Mouse (Mus musculus): ENCODE results near the gene Gm4027.
"Not testable (repeated sequence)": the region's sequence is repeated elsewhere in the genome, so short reads cannot be mapped to it uniquely, and the experiment has no call there.

Gm4027 gene

DNA sequence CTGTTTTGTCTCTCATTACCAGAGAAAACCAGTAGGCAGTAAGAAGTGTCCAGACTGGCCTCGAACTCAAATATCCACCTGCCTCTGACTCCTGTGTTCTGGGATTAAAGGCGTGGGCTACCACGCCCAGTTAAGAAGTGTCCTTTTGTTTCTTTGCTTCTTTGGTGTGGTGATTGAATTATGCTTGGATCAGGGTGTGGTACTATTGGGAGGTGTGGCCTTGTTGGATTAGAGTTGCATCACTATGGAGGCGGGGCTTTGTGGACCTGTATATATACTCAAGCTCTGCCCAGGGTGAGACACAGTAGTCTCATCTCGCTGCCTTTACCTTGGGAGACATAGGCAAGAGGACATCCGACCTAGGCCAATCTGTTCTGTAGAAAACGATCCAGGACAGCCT, at the start of gene Gm4027:
Gm4027 (plus strand) TSS at position 301 of the 400 bp plus-strand sequence.
- DNase-seq (ENCODE audit: low spot score in 2 of 2): not testable (repeated sequence)

DNA sequence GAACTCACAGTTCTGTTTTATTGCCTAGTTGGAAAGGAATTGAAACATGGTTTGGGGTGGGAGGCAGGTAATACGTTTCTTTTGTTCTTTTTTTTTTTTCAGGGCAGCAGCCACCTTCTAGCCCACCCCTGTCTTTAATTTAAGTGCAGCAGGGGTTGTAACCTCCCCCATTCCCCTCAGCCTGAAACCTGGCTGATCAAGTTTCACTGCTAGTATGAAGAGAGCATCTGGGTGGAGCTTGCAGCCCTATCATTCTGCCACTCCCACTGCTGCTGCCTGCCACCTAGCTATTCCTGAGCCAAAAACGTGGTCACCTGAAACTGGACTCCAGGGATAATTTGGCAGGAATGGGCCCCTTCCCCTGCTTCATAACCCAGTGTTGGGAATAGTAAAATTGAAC, 17.3 kb upstream of the Gm4027 start:
- not testable (repeated sequence) for DNase-seq (ENCODE audit: low spot score in 2 of 2)

DNA sequence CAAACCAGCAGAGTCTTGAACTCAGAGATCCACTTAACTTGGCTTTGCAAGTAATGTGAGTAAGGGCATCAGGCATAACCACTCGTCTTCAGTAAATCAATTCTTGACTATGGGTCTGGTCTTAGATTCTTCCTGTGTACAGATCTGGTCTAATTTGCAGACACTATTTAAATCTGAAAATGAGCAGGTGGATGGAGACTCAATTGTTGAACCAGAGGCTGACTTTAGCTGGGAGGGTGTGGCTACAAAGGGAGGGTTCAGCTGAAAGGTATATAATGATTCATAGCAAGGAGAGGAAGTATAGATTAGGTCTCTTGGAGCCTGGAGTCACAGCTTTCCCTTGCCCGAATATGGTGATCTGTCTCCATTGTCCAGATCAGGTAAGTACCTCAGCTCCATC, 16.3 kb upstream of the Gm4027 start, which contains the start of gene Oog1:
Oog1 (plus strand) TSS at position 301 of the 400 bp plus-strand sequence.
- not testable (repeated sequence) for DNase-seq (ENCODE audit: low spot score in 2 of 2)

DNA sequence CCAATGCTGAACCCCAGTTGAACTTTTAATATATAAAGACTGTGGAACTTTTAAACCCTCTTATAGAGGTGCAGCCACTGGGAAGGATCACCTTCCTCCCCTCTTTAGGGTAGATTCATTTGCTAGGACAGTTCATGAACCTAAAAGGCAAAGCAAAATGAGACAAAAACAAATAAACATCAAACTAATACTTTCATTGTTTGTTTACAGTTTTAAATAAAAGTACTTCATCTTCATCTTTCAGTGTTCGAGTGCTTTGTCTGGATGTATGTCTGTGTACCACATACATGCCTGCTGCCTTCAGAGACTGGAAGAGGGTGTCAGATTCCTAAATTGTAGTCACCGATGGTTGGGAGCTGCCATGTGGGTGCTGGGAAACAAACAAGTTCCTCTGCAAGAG, 25.9 kb downstream of the Gm4027 start, which contains the start of gene Gm16381:
Gm16381 (minus strand) TSS at position 101 of the 400 bp plus-strand sequence.
- DNase-seq (ENCODE audit: low spot score in 2 of 2): not testable (repeated sequence)

DNA sequence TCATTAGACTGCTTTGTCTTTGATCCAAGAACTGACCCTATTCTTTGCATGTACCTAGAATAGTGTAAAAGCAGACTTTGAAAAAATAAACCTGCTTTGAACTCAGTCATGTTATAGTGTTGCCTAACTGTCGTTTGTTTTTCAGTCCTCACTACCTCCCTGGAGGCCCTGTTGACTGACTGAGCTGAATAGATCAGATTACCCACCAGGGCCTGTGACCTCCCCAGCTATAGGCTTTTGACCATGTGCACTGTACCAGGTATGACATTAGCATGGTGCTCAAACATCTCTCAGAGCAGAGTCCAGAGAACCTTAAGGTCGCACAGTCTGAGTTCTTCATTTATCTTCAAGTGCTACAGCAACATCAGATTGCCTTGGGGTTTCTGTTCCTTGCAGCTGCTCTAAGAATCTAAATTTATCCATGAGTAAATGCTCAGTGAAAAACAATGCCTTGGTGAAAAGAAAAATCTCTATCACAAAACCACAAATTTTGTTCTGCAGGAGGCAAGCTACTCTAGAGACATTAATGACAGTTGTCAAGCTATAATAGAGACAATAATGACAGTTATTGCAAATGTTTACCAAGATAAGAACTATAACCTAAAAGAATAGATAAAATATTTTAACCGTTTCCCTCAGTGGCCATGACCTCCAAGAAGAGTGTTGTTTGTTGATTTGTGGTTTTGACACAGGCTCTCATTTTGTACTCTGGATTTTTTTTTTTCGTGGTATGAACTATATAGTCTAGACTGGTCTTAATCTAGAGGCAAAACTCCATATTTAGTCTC, 34.4 kb downstream of the Gm4027 start:
- DNase-seq (ENCODE audit: low spot score in 2 of 2): not testable (repeated sequence)
